Mouse (Mus musculus) erythroblast, embryonic 14.5 days (primary cell): ENCODE data around the gene Prep. TPM values are rescaled to one million over a fixed set of nuclear protein-coding genes. Genes with fewer than 3 reads are reported as not detected.

ENCODE experiments used
- H3K27me3 ChIP-seq: 2 replicates; pipeline ENCODE4 v1.6.1; 2012; ENCODE audit warnings: inconsistent platforms; ENCODE audit not compliant: control insufficient read depth
- H3K36me3 ChIP-seq: 2 replicates; pipeline ENCODE4 v1.6.1; 2012; ENCODE audit warnings: mild to moderate bottlenecking, inconsistent platforms; ENCODE audit not compliant: control insufficient read depth
- H3K4me1 ChIP-seq: 2 replicates; pipeline ENCODE4 v1.6.1; 2012; ENCODE audit warnings: inconsistent platforms; ENCODE audit not compliant: control insufficient read depth
- H3K4me3 ChIP-seq: replicated peaks from 2 replicates; pipeline ENCODE3; 2012; ENCODE audit warnings: moderate library complexity, mild to moderate bottlenecking, inconsistent platforms
- H3K9me3 ChIP-seq: 2 replicates; pipeline ENCODE4 v1.6.1; 2012; ENCODE audit warnings: low read length, inconsistent platforms, mixed read lengths; ENCODE audit not compliant: control insufficient read depth
- GATA1 ChIP-seq: IDR thresholded peaks from 2 replicates; pipeline ENCODE4 v1.6.1; 2012; ENCODE audit warnings: low read length, inconsistent platforms, mixed read lengths
- TAL1 ChIP-seq: IDR thresholded peaks from 3 replicates; pipeline ENCODE4 v1.6.1; 2012; ENCODE audit warnings: low read length, inconsistent platforms, mixed read lengths
- polyA plus RNA-seq: library from polyadenylated mRNA; stranded (reverse); fragments of >175 nt; gene quantifications from 2 replicates; pipeline ENCODE4 v1.2.3, GENCODE M21; 2012

The Prep gene
- polyA plus RNA-seq, 1 experiment = 0.32 TPM

- H3K9me3 ChIP-seq = no peaks in the 10 kb centered on the region
- TF ChIP-seq GATA1 (no peak), TAL1 (no peak)
- H3K4me3 ChIP-seq = no peak overlapping the region
- H3K27me3 ChIP-seq = no peaks in the 10 kb centered on the region
- no peaks in the 10 kb centered on the region for H3K4me1 ChIP-seq
- peaks cover 50% of the 10 kb centered on the region for H3K36me3 ChIP-seq
Measured at GRCm38 (mm10) chr10:45123011-45123410, 56.0 kb downstream of the Prep start.

- Histone ChIP-seq H3K4me3 (no peak overlapping the region), H3K36me3 (peaks cover 37% of the 10 kb centered on the region), H3K27me3 (no peaks in the 10 kb centered on the region), H3K4me1 (peaks cover 20% of the 10 kb centered on the region), H3K9me3 (no peaks in the 10 kb centered on the region)
- TF ChIP-seq TAL1 = no peak
- TF ChIP-seq GATA1 = no peak
Measured at GRCm38 (mm10) chr10:45129105-45129504, 62.1 kb downstream of the Prep start.

GRCm38 (mm10) chr10:45130004-45130403 is 63.0 kb downstream of the Prep start:
- no peak overlapping the region for H3K4me3 ChIP-seq
- H3K36me3 ChIP-seq = peaks cover 39% of the 10 kb centered on the region
- H3K27me3 ChIP-seq = no peaks in the 10 kb centered on the region
- TF ChIP-seq GATA1 (no peak), TAL1 (peak; percentile 51; the same call in 2 of the 3 replicates)
- peaks cover 20% of the 10 kb centered on the region for H3K4me1 ChIP-seq
- no peaks in the 10 kb centered on the region for H3K9me3 ChIP-seq

GRCm38 (mm10) chr10:45132371-45132770 is 65.4 kb downstream of the Prep start:
- no peaks in the 10 kb centered on the region for H3K27me3 ChIP-seq
- no peaks in the 10 kb centered on the region for H3K9me3 ChIP-seq
- no peak overlapping the region for H3K4me3 ChIP-seq
- TF ChIP-seq GATA1 (no peak), TAL1 (no peak)
- peaks cover 26% of the 10 kb centered on the region for H3K36me3 ChIP-seq
- peaks cover 20% of the 10 kb centered on the region for H3K4me1 ChIP-seq

GRCm38 (mm10) chr10:45136806-45137205 is 69.8 kb downstream of the Prep start:
- Histone ChIP-seq H3K9me3 (no peaks in the 10 kb centered on the region), H3K4me1 (peaks cover 2% of the 10 kb centered on the region; the same call in 1 of the 2 replicates), H3K36me3 (peaks cover 12% of the 10 kb centered on the region), H3K27me3 (no peaks in the 10 kb centered on the region), H3K4me3 (no peak overlapping the region)
- no peak for TF ChIP-seq GATA1
- no peak for TF ChIP-seq TAL1

- Histone ChIP-seq H3K27me3 (no peaks in the 10 kb centered on the region), H3K9me3 (no peaks in the 10 kb centered on the region), H3K4me1 (no peaks in the 10 kb centered on the region), H3K36me3 (peaks cover 4% of the 10 kb centered on the region), H3K4me3 (no peak overlapping the region)
- TF ChIP-seq GATA1 = no peak
- no peak for TF ChIP-seq TAL1
Measured at GRCm38 (mm10) chr10:45139910-45140309, 72.9 kb downstream of the Prep start.

- H3K36me3 ChIP-seq = no peaks in the 10 kb centered on the region; the same call in 1 of the 2 replicates
Measured at GRCm38 (mm10) chr10:45140474-45141212, 73.6 kb downstream of the Prep start.

GRCm38 (mm10) chr10:45142359-45142758 is 75.4 kb downstream of the Prep start:
- H3K4me1 ChIP-seq = no peaks in the 10 kb centered on the region
- H3K27me3 ChIP-seq = no peaks in the 10 kb centered on the region
- H3K9me3 ChIP-seq = no peaks in the 10 kb centered on the region
- no peaks in the 10 kb centered on the region; the same call in 1 of the 2 replicates for H3K36me3 ChIP-seq
- H3K4me3 ChIP-seq = no peak overlapping the region
- TF ChIP-seq TAL1 (no peak), GATA1 (no peak)

More at GRCm38 (mm10) chr10:45140474-45141212, 73.6 kb downstream of the Prep start:
- Histone ChIP-seq H3K4me1 (no peaks in the 10 kb centered on the region), H3K9me3 (no peaks in the 10 kb centered on the region), H3K27me3 (no peaks in the 10 kb centered on the region), H3K4me3 (no peak overlapping the region)
- TF ChIP-seq TAL1 (no peak), GATA1 (no peak)

- TF ChIP-seq TAL1 (no peak), GATA1 (no peak)
- Histone ChIP-seq H3K36me3 (peaks cover 5% of the 10 kb centered on the region), H3K4me3 (no peak overlapping the region), H3K27me3 (no peaks in the 10 kb centered on the region), H3K9me3 (no peaks in the 10 kb centered on the region), H3K4me1 (no peaks in the 10 kb centered on the region)
Measured at GRCm38 (mm10) chr10:45144038-45144817, 77.2 kb downstream of the Prep start.
